Mouse (Mus musculus) embryonic facial prominence, embryonic 10.5 days (tissue): ENCODE data around the gene Trim2. TPM values are rescaled to one million over a fixed set of nuclear protein-coding genes. Genes with fewer than 3 reads are reported as not detected.
A peak's percentile ranks its signal among the peaks of the same experiment; 100 is the strongest.

Experiments
- DNase-seq: peaks from one replicate; pipeline ENCODE4 v3.0.0-alpha.2; 2017; ENCODE audit warnings: low spot score
- H3K27ac ChIP-seq: fragments of 300-500 bp; sonication (generic); replicated peaks from 2 replicates; pipeline ENCODE4 v1.5.1; 2016; ENCODE audit warnings: mild to moderate bottlenecking
- H3K27me3 ChIP-seq: fragments of 300-500 bp; sonication (generic); replicated peaks from 2 replicates; pipeline ENCODE4 v1.6.1; 2016; ENCODE audit warnings: low read depth, mild to moderate bottlenecking; ENCODE audit not compliant: poor library complexity, severe bottlenecking
- H3K36me3 ChIP-seq: fragments of 300-500 bp; sonication (generic); replicated peaks from 2 replicates; pipeline ENCODE4 v1.6.1; 2016; ENCODE audit warnings: mild to moderate bottlenecking, moderate library complexity
- H3K4me1 ChIP-seq: fragments of 300-500 bp; sonication (generic); 2 replicates; pipeline ENCODE4 v1.6.1; 2016
- H3K4me3 ChIP-seq: fragments of 300-500 bp; sonication (generic); 2 replicates; pipeline ENCODE4 v1.5.1; 2016; ENCODE audit warnings: mild to moderate bottlenecking, moderate library complexity
- H3K9me3 ChIP-seq: fragments of 300-500 bp; sonication (generic); 2 replicates; pipeline ENCODE4 v1.6.1; 2016; ENCODE audit warnings: mild to moderate bottlenecking
- WGBS: fragments of 180-500 bp; shearing (Covaris S2); methylation state at CpG from one replicate; pipeline ENCODE4 v1.1.7; 2016; 5-methylcytosine and 5-hydroxymethylcytosine counted together
- polyA plus RNA-seq: library from polyadenylated mRNA; unstranded; fragments of >200 nt; fragmentation: Nextera tagmentation; extraction: Ambion mirVana; gene quantifications from 2 replicates; pipeline ENCODE4 v1.2.1, GENCODE M21; 2016

The Trim2 gene
- polyA plus RNA-seq, 1 experiment from 2014 or later = 31.0 TPM

GRCm38 (mm10) chr3:84313801-84314541, 7.3 kb upstream of the Trim2 start:
- 78% methylated on average over 6 of the region's 6 CpGs for WGBS
- no peak overlapping the region for H3K4me3 ChIP-seq
- H3K27me3 ChIP-seq = peaks cover 6% of the 10 kb centered on the region; the same call in 1 of the 2 replicates
- no peaks in the 10 kb centered on the region for H3K36me3 ChIP-seq
- no peaks in the 10 kb centered on the region for H3K9me3 ChIP-seq
- peak overlapping the region; percentile 10; the same call in 1 of the 2 replicates for H3K27ac ChIP-seq
- no peak for DNase-seq
- H3K4me1 ChIP-seq = peaks cover 11% of the 10 kb centered on the region

GRCm38 (mm10) chr3:84313003-84313800, 6.5 kb upstream of the Trim2 start:
- peak overlapping the region; percentile 10; the same call in 1 of the 2 replicates for H3K27ac ChIP-seq
- no peaks in the 10 kb centered on the region for H3K36me3 ChIP-seq
- H3K27me3 ChIP-seq = peaks cover 6% of the 10 kb centered on the region; the same call in 1 of the 2 replicates
- WGBS = 52% methylated on average over 18 of the region's 18 CpGs
- no peak overlapping the region for H3K4me3 ChIP-seq
- peak; percentile 69 for DNase-seq
- H3K9me3 ChIP-seq = no peaks in the 10 kb centered on the region
- peaks cover 11% of the 10 kb centered on the region for H3K4me1 ChIP-seq

DNA sequence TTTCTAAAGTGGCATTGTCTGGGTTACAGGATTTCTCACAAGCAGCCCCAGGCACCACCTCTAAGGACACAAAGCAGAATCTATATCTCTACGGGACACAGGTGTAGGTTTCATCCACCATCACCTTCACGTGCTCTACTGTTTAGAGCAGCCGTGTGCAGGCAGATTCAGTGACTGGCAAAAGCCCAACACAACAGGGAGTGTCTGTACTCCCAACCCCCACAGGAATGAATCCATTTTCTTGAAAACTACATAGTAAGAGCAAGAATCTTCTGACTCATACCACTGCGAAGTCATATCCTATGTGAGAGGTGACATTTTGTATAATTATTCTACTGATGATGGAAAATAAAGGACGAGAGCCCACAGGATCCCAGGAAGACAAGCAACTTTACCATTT, 5.6 kb upstream of the Trim2 start:
- DNase-seq = no peak
- H3K4me1 ChIP-seq = peaks cover 11% of the 10 kb centered on the region
- H3K36me3 ChIP-seq = no peaks in the 10 kb centered on the region
- H3K27ac ChIP-seq = no peak overlapping the region
- 86% methylated on average over 5 of the region's 5 CpGs for WGBS
- peaks cover 10% of the 10 kb centered on the region for H3K27me3 ChIP-seq
- H3K9me3 ChIP-seq = no peaks in the 10 kb centered on the region
- no peak overlapping the region for H3K4me3 ChIP-seq

GRCm38 (mm10) chr3:84307516-84307915, 839 bp upstream of the Trim2 start:
- H3K27ac ChIP-seq = no peak overlapping the region
- DNase-seq = no peak
- 87% methylated on average over 5 of the region's 5 CpGs for WGBS
- H3K27me3 ChIP-seq = peaks cover 58% of the 10 kb centered on the region
- no peaks in the 10 kb centered on the region for H3K36me3 ChIP-seq
- no peak overlapping the region for H3K4me3 ChIP-seq
- H3K9me3 ChIP-seq = no peaks in the 10 kb centered on the region
- peaks cover 26% of the 10 kb centered on the region for H3K4me1 ChIP-seq

GRCm38 (mm10) chr3:84305722-84306510, 761 bp downstream of the Trim2 start:
- DNase-seq = no peak
- Histone ChIP-seq H3K9me3 (no peaks in the 10 kb centered on the region), H3K4me1 (peaks cover 32% of the 10 kb centered on the region), H3K4me3 (peak overlapping the region; percentile 61), H3K27me3 (peaks cover 65% of the 10 kb centered on the region), H3K27ac (no peak overlapping the region), H3K36me3 (no peaks in the 10 kb centered on the region)
- WGBS = 47% methylated on average over 15 of the region's 15 CpGs

- 2% methylated on average over 28 of the region's 28 CpGs for WGBS
- Histone ChIP-seq H3K27ac (peak overlapping the region; percentile 35; the same call in 1 of the 2 replicates), H3K27me3 (peaks cover 65% of the 10 kb centered on the region), H3K4me1 (peaks cover 32% of the 10 kb centered on the region), H3K36me3 (no peaks in the 10 kb centered on the region), H3K9me3 (no peaks in the 10 kb centered on the region), H3K4me3 (peak overlapping the region; percentile 61)
- DNase-seq = peak; percentile 82
These were observed 1.5 kb downstream of the Trim2 start for GRCm38 (mm10) chr3:84305010-84305692.

DNA sequence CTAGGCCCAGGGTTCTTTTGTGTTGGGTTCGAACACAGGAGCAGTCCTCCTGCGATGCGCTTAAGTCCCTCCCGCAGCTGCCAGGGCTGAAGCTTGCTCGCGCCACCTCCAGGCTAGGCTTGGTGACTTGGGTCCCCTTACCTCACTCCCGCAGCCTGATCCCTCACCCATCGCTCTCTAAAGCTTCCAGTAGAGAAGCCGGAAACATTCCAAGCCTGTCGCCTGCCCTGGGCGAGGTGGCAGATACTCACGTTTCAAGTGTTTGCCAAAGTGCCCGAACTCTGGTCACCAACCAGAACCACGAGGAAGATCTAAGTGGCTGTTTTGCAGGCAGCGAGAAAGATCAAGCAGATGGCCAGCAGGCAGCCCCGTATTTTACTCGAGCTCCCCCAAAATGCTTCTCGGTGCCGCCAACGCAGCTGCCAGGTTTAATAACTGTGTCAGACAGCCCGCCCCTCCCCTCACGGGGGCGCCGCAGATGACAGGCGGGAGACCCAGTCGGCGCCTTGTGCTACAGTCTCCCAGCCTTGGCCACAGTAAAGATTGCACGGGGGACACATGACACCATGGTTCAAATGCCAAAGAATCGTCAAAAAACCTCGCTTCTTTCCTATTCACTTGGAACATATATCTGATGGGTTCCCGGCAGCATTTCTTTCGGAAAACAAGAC, 2.2 kb downstream of the Trim2 start:
- Histone ChIP-seq H3K27me3 (peaks cover 65% of the 10 kb centered on the region), H3K4me3 (peak overlapping the region; percentile 61), H3K36me3 (no peaks in the 10 kb centered on the region), H3K9me3 (no peaks in the 10 kb centered on the region), H3K27ac (peak overlapping the region; percentile 51), H3K4me1 (peaks cover 32% of the 10 kb centered on the region)
- under 1% methylated on average over 32 of the region's 32 CpGs for WGBS
- peak; percentile 67 for DNase-seq

GRCm38 (mm10) chr3:84303395-84303949, 3.2 kb downstream of the Trim2 start:
- WGBS = 77% methylated on average over 8 of the region's 8 CpGs
- peaks cover 65% of the 10 kb centered on the region for H3K27me3 ChIP-seq
- H3K4me3 ChIP-seq = peak overlapping the region; percentile 61
- DNase-seq = no peak
- H3K36me3 ChIP-seq = no peaks in the 10 kb centered on the region
- H3K9me3 ChIP-seq = 0 out of 2 replicates have a peak, but pooled peaks cover 3% of the 10 kb centered on the region
- H3K27ac ChIP-seq = no peak overlapping the region
- H3K4me1 ChIP-seq = peaks cover 32% of the 10 kb centered on the region

DNA sequence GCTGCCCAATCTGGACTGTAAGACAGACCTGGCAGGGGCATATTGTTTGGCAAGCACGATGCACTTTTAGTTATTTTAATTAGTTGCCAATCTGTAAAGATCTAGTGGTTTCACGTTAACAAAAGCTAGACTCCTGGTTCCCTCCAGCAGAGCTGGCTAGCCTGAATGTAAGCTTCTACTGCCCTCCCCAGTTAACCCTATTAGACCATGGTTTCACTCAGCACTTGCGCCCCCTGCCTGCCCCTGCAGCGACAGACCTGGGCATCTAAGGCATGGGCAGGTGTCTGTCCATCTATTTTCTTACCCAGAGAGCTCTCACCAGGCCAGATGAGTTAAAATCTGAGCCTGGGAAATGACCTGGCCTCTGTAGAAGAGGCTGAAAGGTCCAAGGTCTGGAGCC, 4.4 kb downstream of the Trim2 start:
- Histone ChIP-seq H3K9me3 (0 out of 2 replicates have a peak, but pooled peaks cover 3% of the 10 kb centered on the region), H3K4me1 (peaks cover 32% of the 10 kb centered on the region), H3K27me3 (peaks cover 60% of the 10 kb centered on the region), H3K4me3 (no peak overlapping the region), H3K36me3 (no peaks in the 10 kb centered on the region), H3K27ac (no peak overlapping the region)
- DNase-seq = peak; percentile 51
- WGBS = 11% methylated on average over 4 of the region's 4 CpGs

- peaks cover 32% of the 10 kb centered on the region for H3K4me1 ChIP-seq
- 87% methylated on average over 4 of the region's 4 CpGs for WGBS
- H3K36me3 ChIP-seq = no peaks in the 10 kb centered on the region
- no peak for DNase-seq
- H3K27ac ChIP-seq = no peak overlapping the region
- 0 out of 2 replicates have a peak, but pooled peaks cover 3% of the 10 kb centered on the region for H3K9me3 ChIP-seq
- no peak overlapping the region for H3K4me3 ChIP-seq
- peaks cover 54% of the 10 kb centered on the region for H3K27me3 ChIP-seq
These were observed 5.0 kb downstream of the Trim2 start for GRCm38 (mm10) chr3:84301674-84302073.

DNA sequence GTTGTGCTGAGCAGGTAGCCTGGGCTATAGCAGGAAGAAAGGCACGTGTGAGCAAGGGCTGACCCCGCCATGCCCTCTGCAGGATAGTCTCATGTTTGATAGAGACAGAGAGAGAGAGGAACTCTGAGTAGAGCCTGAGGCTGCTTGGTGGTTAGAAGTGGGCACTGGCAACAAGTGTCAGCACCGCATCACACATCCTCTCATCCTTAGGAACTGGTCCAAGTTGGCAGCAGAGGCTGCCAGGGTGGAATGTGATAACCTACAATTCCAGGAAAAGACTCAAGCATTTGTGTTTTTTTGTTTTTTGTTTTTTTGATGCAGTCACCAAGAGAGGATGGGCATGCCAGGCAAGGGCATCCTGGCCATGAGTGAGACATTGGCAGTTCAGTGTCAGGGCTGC, 8.5 kb downstream of the Trim2 start:
- H3K36me3 ChIP-seq = no peaks in the 10 kb centered on the region
- WGBS = 59% methylated on average over 3 of the region's 3 CpGs
- H3K27me3 ChIP-seq = peaks cover 20% of the 10 kb centered on the region
- no peak overlapping the region for H3K4me3 ChIP-seq
- H3K4me1 ChIP-seq = peaks cover 14% of the 10 kb centered on the region
- H3K27ac ChIP-seq = no peak overlapping the region
- DNase-seq = no peak
- H3K9me3 ChIP-seq = 0 out of 2 replicates have a peak, but pooled peaks cover 3% of the 10 kb centered on the region
